Mouse (Mus musculus): ENCODE results near the gene Nr1h2. TPM values are rescaled to one million over a fixed set of nuclear protein-coding genes. Genes with fewer than 3 reads are reported as not detected.

The Nr1h2 gene
- polyA plus RNA-seq, 1 experiment from 2014 or later = 70.5 TPM

- no peak for ATAC-seq (replicated peaks)
- 0 out of 2 replicates have a peak, but pooled peaks cover under 1% of the 10 kb centered on the region for H3K36me3 ChIP-seq
- WGBS = 88% methylated on average over 29 of the region's 29 CpGs
These were observed 20.6 kb downstream of the Nr1h2 start for GRCm38 (mm10) chr7:44532918-44533745.

DNA sequence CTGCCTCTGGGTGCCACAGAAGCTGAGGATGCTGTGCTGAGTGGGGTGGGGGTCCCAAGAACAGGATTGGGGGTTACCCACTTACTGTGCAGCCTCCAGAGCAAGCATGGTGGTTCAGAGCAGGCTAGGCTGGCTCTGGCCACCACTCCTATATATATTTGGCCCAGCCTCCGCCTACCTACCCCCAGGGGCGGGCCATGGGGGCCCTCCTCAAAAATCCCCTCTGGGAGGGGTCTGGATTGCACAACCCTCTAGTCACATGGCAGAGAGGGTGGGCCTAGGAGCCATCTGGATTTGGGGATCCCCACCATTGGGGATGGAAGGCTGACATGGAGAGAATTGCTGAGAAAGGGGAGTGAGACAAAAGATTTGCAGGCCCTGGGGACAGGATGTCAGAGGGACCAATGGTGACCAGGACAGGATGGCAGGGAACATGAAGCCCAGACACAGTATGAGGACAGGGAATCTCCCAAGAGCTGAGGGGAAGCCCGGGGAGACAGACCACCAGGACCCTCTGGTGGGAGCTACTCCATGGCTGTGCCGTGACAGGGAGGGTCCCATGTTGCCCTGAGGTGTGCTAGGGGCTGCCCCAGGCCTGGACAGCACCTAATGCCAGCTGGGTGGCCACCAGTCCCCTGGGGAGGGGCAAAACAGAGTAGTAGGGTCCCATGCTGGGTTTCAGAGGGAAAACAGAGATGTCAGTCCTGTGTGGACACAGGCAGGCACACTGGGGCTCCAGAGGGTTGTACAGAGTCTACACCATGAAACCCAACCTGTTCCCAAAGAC lies 21.6 kb downstream of the Nr1h2 start, which contains the start of gene Spib:
Gene Spib, minus strand, starts transcription at position 126 of the 787 bp plus-strand sequence.
- H3K4me1 ChIP-seq = peaks cover 6% of the 10 kb centered on the region
- no peak within 1 kb of the TSS for H3K27ac ChIP-seq (replicated peaks)
- H3K4me3 ChIP-seq = no peak within 1 kb of the TSS
- H3K36me3 ChIP-seq = no peaks in the 10 kb centered on the region
- H3K4me2 ChIP-seq (replicated peaks) = no peak within 1 kb of the TSS
- H3K27me3 ChIP-seq = no peaks in the 10 kb centered on the region
- no peak for ATAC-seq (replicated peaks)
- H3K9me3 ChIP-seq = no peaks in the 10 kb centered on the region
- 88% methylated on average over 4 of the region's 4 CpGs for whole genome bisulfite sequencing
- no peak within 1 kb of the TSS for H3K9ac ChIP-seq (replicated peaks)

More at GRCm38 (mm10) chr7:44532918-44533745, 20.6 kb downstream of the Nr1h2 start:
- H3K4me3 ChIP-seq = no peak overlapping the region
- peaks cover under 1% of the 10 kb centered on the region for H3K4me1 ChIP-seq
- H3K9me3 ChIP-seq = no peaks in the 10 kb centered on the region
- no peak overlapping the region for H3K9ac ChIP-seq (replicated peaks)
- H3K27ac ChIP-seq (replicated peaks) = no peak overlapping the region
- H3K4me2 ChIP-seq (replicated peaks) = no peak overlapping the region
- H3K27me3 ChIP-seq = no peaks in the 10 kb centered on the region

- no peak for ATAC-seq (replicated peaks)
- H3K9ac ChIP-seq (replicated peaks) = no peak overlapping the region
- WGBS = 63% methylated on average over 5 of the region's 5 CpGs
- H3K27me3 ChIP-seq = no peaks in the 10 kb centered on the region
- H3K4me3 ChIP-seq = no peak overlapping the region
- no peaks in the 10 kb centered on the region for H3K36me3 ChIP-seq
- no peak overlapping the region for H3K27ac ChIP-seq (replicated peaks)
- H3K4me1 ChIP-seq = peaks cover 6% of the 10 kb centered on the region
- H3K4me2 ChIP-seq (replicated peaks) = no peak overlapping the region
- no peaks in the 10 kb centered on the region for H3K9me3 ChIP-seq
These were observed 22.5 kb downstream of the Nr1h2 start for GRCm38 (mm10) chr7:44531207-44531606.

DNA sequence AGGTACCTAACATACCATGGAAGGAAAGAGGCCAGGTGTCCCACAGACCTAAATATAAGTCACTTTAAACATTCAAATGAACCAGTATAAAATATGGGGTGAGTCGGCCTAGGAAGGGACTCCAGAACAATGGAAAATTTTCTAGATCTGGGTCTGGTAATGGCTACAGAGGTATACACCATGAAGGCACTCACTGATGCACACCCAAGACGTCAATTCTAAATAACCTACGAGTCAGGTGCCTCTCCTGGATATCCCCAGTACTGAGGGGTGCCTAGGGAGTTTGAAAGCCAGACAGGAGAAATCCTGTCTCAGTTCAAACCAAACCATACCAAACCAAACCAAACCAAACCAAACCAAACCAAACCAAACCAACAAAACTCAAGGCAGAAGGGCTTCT lies 23.2 kb downstream of the Nr1h2 start:
- no peak overlapping the region for H3K27ac ChIP-seq (replicated peaks)
- H3K9ac ChIP-seq (replicated peaks) = no peak overlapping the region
- 82% methylated on average over 3 of the region's 3 CpGs for WGBS
- no peak overlapping the region for H3K4me2 ChIP-seq (replicated peaks)
- no peak overlapping the region for H3K4me3 ChIP-seq
- H3K27me3 ChIP-seq = no peaks in the 10 kb centered on the region
- H3K9me3 ChIP-seq = no peaks in the 10 kb centered on the region
- no peaks in the 10 kb centered on the region for H3K36me3 ChIP-seq
- ATAC-seq (replicated peaks) = no peak
- peaks cover 7% of the 10 kb centered on the region for H3K4me1 ChIP-seq

- H3K4me3 ChIP-seq = no peak overlapping the region
- ATAC-seq (replicated peaks) = no peak
- no peaks in the 10 kb centered on the region for H3K27me3 ChIP-seq
- WGBS = 72% methylated on average over 5 of the region's 5 CpGs
- no peaks in the 10 kb centered on the region for H3K9me3 ChIP-seq
- H3K4me2 ChIP-seq (replicated peaks) = no peak overlapping the region
- peaks cover 16% of the 10 kb centered on the region for H3K4me1 ChIP-seq
- H3K36me3 ChIP-seq = no peaks in the 10 kb centered on the region
- no peak overlapping the region for H3K9ac ChIP-seq (replicated peaks)
- no peak overlapping the region for H3K27ac ChIP-seq (replicated peaks)
These were observed 24.2 kb downstream of the Nr1h2 start for GRCm38 (mm10) chr7:44529518-44529917.

- 6% methylated on average over 40 of the region's 40 CpGs for WGBS
- H3K4me1 ChIP-seq = peaks cover 16% of the 10 kb centered on the region
- no peak overlapping the region for H3K27ac ChIP-seq (replicated peaks)
- peak overlapping the region; percentile 38 for H3K4me3 ChIP-seq
- H3K9ac ChIP-seq (replicated peaks) = peak overlapping the region; percentile 51
- H3K27me3 ChIP-seq = peaks cover 9% of the 10 kb centered on the region; the same call in 1 of the 2 replicates
- ATAC-seq (replicated peaks) = peak; percentile 64; the same call in 1 of the 2 replicates
- H3K9me3 ChIP-seq = no peaks in the 10 kb centered on the region
- H3K4me2 ChIP-seq (replicated peaks) = peak overlapping the region; percentile 80
- H3K36me3 ChIP-seq = no peaks in the 10 kb centered on the region
These were observed 26.0 kb downstream of the Nr1h2 start for GRCm38 (mm10) chr7:44527483-44528398.

- no peak overlapping the region for H3K4me2 ChIP-seq (replicated peaks)
- H3K9ac ChIP-seq (replicated peaks) = no peak overlapping the region
- H3K27ac ChIP-seq (replicated peaks) = no peak overlapping the region
- no peak for ATAC-seq (replicated peaks)
- H3K36me3 ChIP-seq = no peaks in the 10 kb centered on the region
- peaks cover 19% of the 10 kb centered on the region for H3K4me1 ChIP-seq
- WGBS = 91% methylated on average over 14 of the region's 14 CpGs
- H3K4me3 ChIP-seq = no peak overlapping the region
- H3K27me3 ChIP-seq = peaks cover 14% of the 10 kb centered on the region; the same call in 1 of the 2 replicates
- no peaks in the 10 kb centered on the region for H3K9me3 ChIP-seq
These were observed 27.2 kb downstream of the Nr1h2 start for GRCm38 (mm10) chr7:44526414-44527154.

DNA sequence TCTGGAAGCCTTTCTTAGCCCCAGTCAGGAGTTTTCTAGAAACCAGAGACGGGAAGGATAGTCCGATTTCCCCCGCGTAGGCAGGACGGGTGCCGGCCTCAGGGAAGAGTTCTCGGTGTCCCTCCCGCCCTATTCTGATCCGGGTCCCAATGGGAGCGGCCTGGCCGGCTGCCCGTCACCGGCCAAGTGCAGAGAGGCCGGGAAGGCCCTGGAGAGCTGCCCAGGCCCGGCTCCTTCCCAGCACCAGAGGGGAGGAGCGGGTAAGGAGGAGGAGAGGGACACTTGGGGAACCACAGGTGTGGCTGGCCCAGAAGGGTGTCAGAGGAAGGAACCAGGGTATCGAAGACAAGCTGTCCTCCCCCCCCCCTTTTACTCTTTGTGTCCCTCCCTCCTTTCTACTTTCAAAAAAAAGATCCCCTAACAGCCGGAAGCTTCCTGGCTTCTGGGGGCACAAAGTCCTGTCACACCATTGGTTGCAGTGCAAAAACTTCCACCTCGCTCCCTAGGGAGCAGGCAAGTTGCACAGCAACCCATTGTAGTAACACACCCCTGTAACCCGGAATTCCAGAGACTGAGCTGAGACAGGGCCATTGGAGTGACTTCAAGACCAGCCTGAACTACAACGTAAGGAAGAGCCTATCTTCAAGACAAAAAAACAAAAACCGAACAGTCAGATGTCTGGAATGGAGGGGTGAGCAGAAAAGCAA lies 28.5 kb downstream of the Nr1h2 start:
- no peak overlapping the region for H3K4me3 ChIP-seq
- peaks cover 15% of the 10 kb centered on the region; the same call in 1 of the 2 replicates for H3K27me3 ChIP-seq
- ATAC-seq (replicated peaks) = no peak
- H3K4me2 ChIP-seq (replicated peaks) = peak overlapping the region; percentile 15
- H3K9ac ChIP-seq (replicated peaks) = 0 out of 2 replicates have a peak overlapping the region, but pooled peaks have one; percentile 1
- H3K9me3 ChIP-seq = no peaks in the 10 kb centered on the region
- WGBS = 16% methylated on average over 15 of the region's 22 CpGs
- no peaks in the 10 kb centered on the region for H3K36me3 ChIP-seq
- H3K4me1 ChIP-seq = peaks cover 21% of the 10 kb centered on the region
- H3K27ac ChIP-seq (replicated peaks) = no peak overlapping the region

DNA sequence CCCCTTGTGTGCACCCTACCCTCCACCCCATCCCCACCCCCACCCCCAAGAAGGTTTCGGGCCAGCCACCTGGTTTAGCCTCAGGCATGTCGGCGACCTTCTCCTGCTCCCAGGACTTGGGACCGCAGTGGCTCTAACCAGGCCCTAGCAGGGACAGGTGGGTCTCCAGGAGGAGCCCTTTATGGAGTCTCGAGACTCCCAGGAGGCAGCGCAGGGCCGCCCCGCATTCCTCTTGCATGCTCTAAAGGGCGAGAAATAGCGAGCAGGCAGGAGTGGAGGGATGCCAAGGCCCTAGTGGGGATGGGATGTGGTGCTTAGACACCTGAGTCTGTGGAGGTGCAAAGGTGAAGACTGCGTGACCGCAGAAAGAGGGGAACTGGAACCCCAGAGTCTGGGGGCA lies 29.2 kb downstream of the Nr1h2 start, which contains the start of gene Mybpc2:
Gene Mybpc2, minus strand, starts transcription at position 155 of the 400 bp plus-strand sequence.
- Histone ChIP-seq H3K4me2 (replicated peaks) (peak within 1 kb of the TSS; percentile 15), H3K36me3 (no peaks in the 10 kb centered on the region), H3K4me3 (no peak within 1 kb of the TSS), H3K9me3 (no peaks in the 10 kb centered on the region), H3K4me1 (peaks cover 21% of the 10 kb centered on the region), H3K9ac (replicated peaks) (0 out of 2 replicates have a peak within 1 kb of the TSS, but pooled peaks have one; percentile 1), H3K27ac (replicated peaks) (no peak within 1 kb of the TSS), H3K27me3 (peaks cover 15% of the 10 kb centered on the region; the same call in 1 of the 2 replicates)
- WGBS = 39% methylated on average over 12 of the region's 12 CpGs
- no peak for ATAC-seq (replicated peaks)

GRCm38 (mm10) chr7:44523056-44523455 lies 30.7 kb downstream of the Nr1h2 start:
- no peak overlapping the region for H3K4me2 ChIP-seq (replicated peaks)
- peaks cover 20% of the 10 kb centered on the region for H3K4me1 ChIP-seq
- no peak overlapping the region for H3K9ac ChIP-seq (replicated peaks)
- H3K4me3 ChIP-seq = no peak overlapping the region
- H3K9me3 ChIP-seq = no peaks in the 10 kb centered on the region
- H3K27ac ChIP-seq (replicated peaks) = no peak overlapping the region
- H3K36me3 ChIP-seq = no peaks in the 10 kb centered on the region
- H3K27me3 ChIP-seq = peaks cover 15% of the 10 kb centered on the region; the same call in 1 of the 2 replicates
- ATAC-seq (replicated peaks) = no peak
- 81% methylated on average over 2 of the region's 2 CpGs for WGBS
